Mouse (Mus musculus): Measurements from ENCODE around the gene Rnf220.

- TF ChIP-seq CTCF (IDR thresholded peaks at IDR 0.05; ENCODE audit: low read depth, low read length): no peak
- TF ChIP-seq POLR2A (IDR thresholded peaks at IDR 0.05; ENCODE audit: borderline replicate concordance, low read depth, low read length): no peak
These were observed 218.2 kb downstream of the Rnf220 start for GRCm38 (mm10) chr4:117278381-117279252.
